Mouse (Mus musculus): Measurements from ENCODE around the gene Pdpr. TPM values are rescaled to one million over a fixed set of nuclear protein-coding genes. Genes with fewer than 3 reads are reported as not detected.
A peak's percentile ranks its signal among the peaks of the same experiment; 100 is the strongest.
"Not testable (repeated sequence)": the region's sequence is repeated elsewhere in the genome, so short reads cannot be mapped to it uniquely, and the experiment has no call there.

Gene Pdpr
- polyA plus RNA-seq, 1 experiment from 2014 or later: 11.5 TPM

- not testable (repeated sequence) for H3K9ac ChIP-seq (replicated peaks); H3K4me2 ChIP-seq (replicated peaks); H3K36me3 ChIP-seq; H3K9me3 ChIP-seq; H3K27me3 ChIP-seq; ATAC-seq (replicated peaks); H3K27ac ChIP-seq (replicated peaks); H3K4me3 ChIP-seq
- peaks cover 17% of the 10 kb centered on the region for H3K4me1 ChIP-seq
- WGBS: 91% methylated on average over 5 of the region's 6 CpGs
Measured at GRCm38 (mm10) chr8:111092326-111092725, 2.1 kb upstream of the Pdpr start, which contains the start of gene Clec18a. Clec18a (minus strand) TSS chr8:111092426.

- ATAC-seq (replicated peaks): peak; percentile 69
- H3K4me1 ChIP-seq: peaks cover 17% of the 10 kb centered on the region
- H3K36me3 ChIP-seq, H3K27me3 ChIP-seq, H3K9me3 ChIP-seq: not testable (repeated sequence)
- peak overlapping the region; percentile 76 for H3K4me3 ChIP-seq
- H3K4me2 ChIP-seq (replicated peaks): peak overlapping the region; percentile 77
- peak overlapping the region; percentile 61 for H3K9ac ChIP-seq (replicated peaks)
- WGBS: under 1% methylated on average over 64 of the region's 69 CpGs
- H3K27ac ChIP-seq (replicated peaks): 0 out of 2 replicates have a peak overlapping the region, but pooled peaks have one; percentile 31
Measured at GRCm38 (mm10) chr8:111094719-111095302, 381 bp downstream of the Pdpr start.

- Histone ChIP-seq H3K9me3 (no peaks in the 10 kb centered on the region), H3K4me2 (replicated peaks) (no peak overlapping the region), H3K27me3 (no peaks in the 10 kb centered on the region), H3K27ac (replicated peaks) (no peak overlapping the region), H3K4me1 (no peaks in the 10 kb centered on the region), H3K36me3 (peaks cover 51% of the 10 kb centered on the region), H3K9ac (replicated peaks) (no peak overlapping the region), H3K4me3 (no peak overlapping the region)
- ATAC-seq (replicated peaks): no peak
- WGBS: 93% methylated on average over 5 of the region's 5 CpGs
Measured at GRCm38 (mm10) chr8:111114891-111115290, 20.5 kb downstream of the Pdpr start.

GRCm38 (mm10) chr8:111119481-111119880, 25.1 kb downstream of the Pdpr start:
- Histone ChIP-seq H3K4me1 (no peaks in the 10 kb centered on the region), H3K4me2 (replicated peaks) (no peak overlapping the region), H3K27me3 (no peaks in the 10 kb centered on the region), H3K9ac (replicated peaks) (no peak overlapping the region), H3K36me3 (peaks cover 81% of the 10 kb centered on the region), H3K27ac (replicated peaks) (no peak overlapping the region), H3K4me3 (no peak overlapping the region), H3K9me3 (no peaks in the 10 kb centered on the region)
- no peak for ATAC-seq (replicated peaks)
- WGBS: 73% methylated on average over 3 of the region's 3 CpGs

GRCm38 (mm10) chr8:111130756-111131155, 36.3 kb downstream of the Pdpr start:
- Histone ChIP-seq H3K27ac (replicated peaks) (no peak overlapping the region), H3K4me1 (no peaks in the 10 kb centered on the region), H3K9me3 (no peaks in the 10 kb centered on the region), H3K36me3 (peaks cover 76% of the 10 kb centered on the region), H3K4me3 (no peak overlapping the region), H3K9ac (replicated peaks) (no peak overlapping the region), H3K27me3 (no peaks in the 10 kb centered on the region), H3K4me2 (replicated peaks) (no peak overlapping the region)
- no peak for ATAC-seq (replicated peaks)
- 91% methylated on average over 2 of the region's 2 CpGs for WGBS

- Histone ChIP-seq H3K4me3 (no peak overlapping the region), H3K9ac (replicated peaks) (no peak overlapping the region), H3K4me2 (replicated peaks) (no peak overlapping the region), H3K9me3 (no peaks in the 10 kb centered on the region), H3K27me3 (no peaks in the 10 kb centered on the region), H3K36me3 (peaks cover 12% of the 10 kb centered on the region; the same call in 1 of the 2 replicates), H3K4me1 (peaks cover 16% of the 10 kb centered on the region), H3K27ac (replicated peaks) (no peak overlapping the region)
- ATAC-seq (replicated peaks): no peak
Measured at GRCm38 (mm10) chr8:111142521-111142920, 48.1 kb downstream of the Pdpr start.

- Histone ChIP-seq H3K27ac (replicated peaks) (0 out of 2 replicates have a peak overlapping the region, but pooled peaks have one; percentile 11), H3K4me2 (replicated peaks) (peak overlapping the region; percentile 76), H3K4me3 (peak overlapping the region; percentile 86), H3K9ac (replicated peaks) (peak overlapping the region; percentile 79), H3K4me1 (peaks cover 16% of the 10 kb centered on the region)
- not testable (repeated sequence) for H3K9me3 ChIP-seq, H3K27me3 ChIP-seq, H3K36me3 ChIP-seq
- ATAC-seq (replicated peaks): peak; percentile 71; the same call in 1 of the 2 replicates
- under 1% methylated on average over 56 of the region's 63 CpGs for WGBS
Measured at GRCm38 (mm10) chr8:111144901-111145459, 50.5 kb downstream of the Pdpr start.

- peaks cover 16% of the 10 kb centered on the region for H3K4me1 ChIP-seq
- not testable (repeated sequence) for H3K27me3 ChIP-seq, H3K9me3 ChIP-seq, H3K36me3 ChIP-seq
- peak overlapping the region; percentile 86 for H3K4me3 ChIP-seq
- peak overlapping the region; percentile 79 for H3K9ac ChIP-seq (replicated peaks)
- H3K4me2 ChIP-seq (replicated peaks): peak overlapping the region; percentile 86
- peak overlapping the region; percentile 69 for H3K27ac ChIP-seq (replicated peaks)
- ATAC-seq (replicated peaks): peak; percentile 94
- WGBS: under 1% methylated on average over 74 of the region's 74 CpGs
Measured at GRCm38 (mm10) chr8:111145460-111146012, 51.1 kb downstream of the Pdpr start.

- Histone ChIP-seq H3K9me3 (no peaks in the 10 kb centered on the region), H3K27me3 (no peaks in the 10 kb centered on the region), H3K27ac (replicated peaks) (no peak overlapping the region), H3K36me3 (peaks cover 61% of the 10 kb centered on the region), H3K4me3 (no peak overlapping the region), H3K4me1 (no peaks in the 10 kb centered on the region), H3K4me2 (replicated peaks) (no peak overlapping the region), H3K9ac (replicated peaks) (no peak overlapping the region)
- WGBS: 94% methylated on average over 8 of the region's 8 CpGs
- ATAC-seq (replicated peaks): no peak
Measured at GRCm38 (mm10) chr8:111155721-111156436, 61.4 kb downstream of the Pdpr start.

GRCm38 (mm10) chr8:111157617-111158016, 63.2 kb downstream of the Pdpr start:
- no peak overlapping the region for H3K27ac ChIP-seq (replicated peaks)
- no peaks in the 10 kb centered on the region for H3K27me3 ChIP-seq
- no peaks in the 10 kb centered on the region for H3K4me1 ChIP-seq
- 51% methylated on average over 14 of the region's 14 CpGs for WGBS
- no peaks in the 10 kb centered on the region for H3K9me3 ChIP-seq
- no peak for ATAC-seq (replicated peaks)
- H3K4me3 ChIP-seq: no peak overlapping the region
- peaks cover 79% of the 10 kb centered on the region for H3K36me3 ChIP-seq
- no peak overlapping the region for H3K9ac ChIP-seq (replicated peaks)
- H3K4me2 ChIP-seq (replicated peaks): no peak overlapping the region

GRCm38 (mm10) chr8:111171661-111172060, 77.2 kb downstream of the Pdpr start:
- H3K27ac ChIP-seq (replicated peaks): peak overlapping the region; percentile 57
- H3K4me1 ChIP-seq: peaks cover 5% of the 10 kb centered on the region
- H3K36me3 ChIP-seq: peaks cover 85% of the 10 kb centered on the region
- ATAC-seq (replicated peaks): peak; percentile 57; the same call in 1 of the 2 replicates
- no peak overlapping the region for H3K9ac ChIP-seq (replicated peaks)
- H3K27me3 ChIP-seq: no peaks in the 10 kb centered on the region
- no peaks in the 10 kb centered on the region for H3K9me3 ChIP-seq
- H3K4me2 ChIP-seq (replicated peaks): no peak overlapping the region
- WGBS: 58% methylated on average over 5 of the region's 5 CpGs
- H3K4me3 ChIP-seq: no peak overlapping the region

GRCm38 (mm10) chr8:111185472-111185947, 91.1 kb downstream of the Pdpr start:
- no peak overlapping the region for H3K9ac ChIP-seq (replicated peaks)
- H3K4me1 ChIP-seq: peaks cover 7% of the 10 kb centered on the region
- H3K4me3 ChIP-seq: no peak overlapping the region
- WGBS: 34% methylated on average over 4 of the region's 4 CpGs
- 0 out of 2 replicates have a peak overlapping the region, but pooled peaks have one; percentile 6 for H3K27ac ChIP-seq (replicated peaks)
- no peak for ATAC-seq (replicated peaks)
- no peaks in the 10 kb centered on the region for H3K9me3 ChIP-seq
- H3K4me2 ChIP-seq (replicated peaks): no peak overlapping the region
- H3K36me3 ChIP-seq: peaks cover 59% of the 10 kb centered on the region
- no peaks in the 10 kb centered on the region for H3K27me3 ChIP-seq

Measured in forebrain, embryonic 15.5 days (tissue).